Mouse (Mus musculus) mouse trophoblast stem cell (cell line): ENCODE measurements around the gene Git2.

Experiments
- in situ Hi-C, 2 experiments: fragments of 300-500 bp; cut with MseI, MboI; formaldehyde crosslinking; loops; 2 replicates in 1 of 2; 3 replicates in 1 of 2; pipeline ENCODE4 v1.15.1; 2025

Gene Git2

GRCm38 (mm10) chr5:114721969-114722368 is 53.3 kb downstream of the Git2 start:
- in situ Hi-C loops, result no loop called here

- in situ Hi-C loops, result no loop called here
Measured at GRCm38 (mm10) chr5:114720784-114721183, 54.5 kb downstream of the Git2 start.

GRCm38 (mm10) chr5:114719928-114720270 is 55.4 kb downstream of the Git2 start:
- in situ Hi-C loops, result no loop called here

GRCm38 (mm10) chr5:114719003-114719927 is 56.1 kb downstream of the Git2 start:
- in situ Hi-C loops, result no loop called here

- in situ Hi-C loops, result no loop called here
Measured at GRCm38 (mm10) chr5:114718483-114718882, 56.8 kb downstream of the Git2 start.

GRCm38 (mm10) chr5:114717937-114718336 is 57.4 kb downstream of the Git2 start:
- in situ Hi-C loops, result no loop called here

GRCm38 (mm10) chr5:114717292-114717691 is 58.0 kb downstream of the Git2 start:
- in situ Hi-C loops, result no loop called here

- in situ Hi-C loops, result no loop called here
Measured at GRCm38 (mm10) chr5:114714551-114714950, 60.8 kb downstream of the Git2 start.

- in situ Hi-C loops, result no loop called here
Measured at GRCm38 (mm10) chr5:114709357-114709756, 66.0 kb downstream of the Git2 start.

GRCm38 (mm10) chr5:114708491-114708890 is 66.8 kb downstream of the Git2 start:
- in situ Hi-C loops, result no loop called here

GRCm38 (mm10) chr5:114707265-114708068 is 67.8 kb downstream of the Git2 start, which contains the start of gene Tchp:
TSS of gene Tchp (plus strand) at chr5:114707760.
- in situ Hi-C loops, result no loop called here

- in situ Hi-C loops, result no loop called here
Measured at GRCm38 (mm10) chr5:114702403-114703392, 72.6 kb downstream of the Git2 start.

- in situ Hi-C loops, result no loop called here
Measured at GRCm38 (mm10) chr5:114699015-114699414, 76.3 kb downstream of the Git2 start.

GRCm38 (mm10) chr5:114698044-114698746 is 77.1 kb downstream of the Git2 start:
- in situ Hi-C loops, result no loop called here

GRCm38 (mm10) chr5:114696939-114697338 is 78.4 kb downstream of the Git2 start:
- in situ Hi-C loops, result no loop called here

- in situ Hi-C loops, result no loop called here
Measured at GRCm38 (mm10) chr5:114695775-114696174, 79.5 kb downstream of the Git2 start.

GRCm38 (mm10) chr5:114690633-114691567 is 84.4 kb downstream of the Git2 start, which contains the start of gene Gltp:
TSS of gene Gltp (minus strand) at chr5:114690984.
- in situ Hi-C loops, result no loop called here

GRCm38 (mm10) chr5:114689700-114690366 is 85.5 kb downstream of the Git2 start:
- in situ Hi-C loops, result no loop called here

- in situ Hi-C loops, result no loop called here
Measured at GRCm38 (mm10) chr5:114688703-114689102, 86.6 kb downstream of the Git2 start.
